Mouse (Mus musculus) brown adipose tissue, adult 24 weeks (tissue): ENCODE results near the gene Kdm4a. TPM values are rescaled to one million over a fixed set of nuclear protein-coding genes. Genes with fewer than 3 reads are reported as not detected.

Experiments used
- polyA plus RNA-seq: library from polyadenylated mRNA; stranded (reverse); fragments of >200 nt; gene quantifications from 2 replicates; pipeline ENCODE4 v1.2.4, GENCODE M21; 2012; ENCODE audit not compliant: missing spikeins, insufficient read depth, insufficient read length

The Kdm4a gene
- polyA plus RNA-seq, 1 experiment = 12.1 TPM

Other genes with a start within 250 kb of the Kdm4a start
- 27.5 and 34.3 TPM in 2 replicates for gene St3gal3, start 45.1 kb downstream of the Kdm4a start, polyA plus RNA-seq
- gene Ptprf, start 111.4 kb upstream of the Kdm4a start, polyA plus RNA-seq = 0.67 and 0.88 TPM in 2 replicates
- gene Szt2, start 229.2 kb upstream of the Kdm4a start, polyA plus RNA-seq = 4.0 and 6.1 TPM in 2 replicates
- gene Med8, start 229.3 kb upstream of the Kdm4a start, polyA plus RNA-seq = 38.0 and 38.3 TPM in 2 replicates
- 9.4 and 10.7 TPM in 2 replicates for gene Elovl1, start 248.1 kb upstream of the Kdm4a start, polyA plus RNA-seq